Mouse (Mus musculus) testis, adult 2 months (tissue): ENCODE measurements around the gene Ucn.

ENCODE experiments used
- CTCF ChIP-seq: fragments of 200-500 bp; IDR thresholded peaks from 2 replicates; pipeline ENCODE4 v1.5.1; 2012; ENCODE audit warnings: low read depth, mild to moderate bottlenecking, inconsistent platforms, low read length, moderate library complexity; ENCODE audit not compliant: control insufficient read depth, insufficient read depth, insufficient replicate concordance
- POLR2A ChIP-seq: fragments of 200-500 bp; IDR thresholded peaks from 2 replicates; pipeline ENCODE4 v1.6.1; 2012; ENCODE audit warnings: low read depth, mild to moderate bottlenecking, inconsistent platforms, low read length, moderate library complexity; ENCODE audit not compliant: control insufficient read depth

DNA sequence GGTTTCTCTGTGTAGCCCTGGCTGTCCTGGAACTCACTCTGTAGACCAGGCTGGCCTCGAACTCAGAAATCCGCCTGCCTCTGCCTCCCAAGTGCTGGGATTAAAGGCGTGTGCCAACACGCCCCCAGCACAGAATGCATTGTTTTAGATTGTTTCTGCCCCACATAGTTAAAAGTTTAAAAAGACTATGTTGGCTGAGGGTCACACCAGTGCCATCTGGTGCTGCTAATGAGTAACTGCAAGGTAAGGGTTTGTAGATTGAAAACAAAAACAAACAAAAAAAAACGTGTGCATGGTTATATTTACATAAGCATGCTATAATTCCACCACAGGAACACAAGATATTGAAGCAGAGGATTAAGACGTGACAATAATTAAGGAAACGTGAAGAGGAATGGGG, 27.8 kb downstream of the Ucn start:
- TF ChIP-seq CTCF (no peak), POLR2A (no peak)
